Mouse (Mus musculus): ENCODE measurements around the gene Ptprg. TPM values are rescaled to one million over a fixed set of nuclear protein-coding genes. Genes with fewer than 3 reads are reported as not detected.

Gene Ptprg
- polyA plus RNA-seq, 1 experiment from 2014 or later = 16.4 TPM

DNA sequence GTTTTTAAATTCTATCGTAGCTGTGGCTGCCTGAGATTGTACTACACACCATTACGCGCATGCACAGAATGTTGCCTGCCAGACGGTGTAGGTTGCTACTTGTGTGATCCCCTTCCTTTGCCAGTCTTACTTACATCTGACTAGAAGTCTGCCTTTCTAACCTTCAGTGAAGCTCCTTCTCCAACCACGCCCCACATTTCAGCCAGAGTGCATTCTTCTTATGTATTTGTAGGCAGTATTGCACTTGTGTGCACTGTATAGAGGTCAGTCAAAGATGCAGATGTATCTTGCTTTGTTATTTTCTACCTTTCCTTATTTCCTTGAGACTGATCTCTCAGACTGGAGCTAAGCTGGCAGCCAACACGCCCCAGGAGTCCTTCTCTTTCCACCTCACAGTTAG lies 158.8 kb downstream of the Ptprg start:
- Histone ChIP-seq H3K9me3 (replicated peaks) (no peaks in the 10 kb centered on the region), H3K4me3 (no peak overlapping the region), H3K27me3 (no peaks in the 10 kb centered on the region), H3K27ac (no peak overlapping the region), H3K9ac (no peak overlapping the region), H3K36me3 (no peaks in the 10 kb centered on the region), H3K4me2 (no peak overlapping the region), H3K4me1 (replicated peaks) (peaks cover 7% of the 10 kb centered on the region; the same call in 1 of the 2 replicates)
- whole genome bisulfite sequencing = 85% methylated on average over 6 of the region's 6 CpGs
- no peak for ATAC-seq (replicated peaks; ENCODE audit: insufficient number of reproducible peaks, insufficient read depth, low FRiP score, low read depth)

DNA sequence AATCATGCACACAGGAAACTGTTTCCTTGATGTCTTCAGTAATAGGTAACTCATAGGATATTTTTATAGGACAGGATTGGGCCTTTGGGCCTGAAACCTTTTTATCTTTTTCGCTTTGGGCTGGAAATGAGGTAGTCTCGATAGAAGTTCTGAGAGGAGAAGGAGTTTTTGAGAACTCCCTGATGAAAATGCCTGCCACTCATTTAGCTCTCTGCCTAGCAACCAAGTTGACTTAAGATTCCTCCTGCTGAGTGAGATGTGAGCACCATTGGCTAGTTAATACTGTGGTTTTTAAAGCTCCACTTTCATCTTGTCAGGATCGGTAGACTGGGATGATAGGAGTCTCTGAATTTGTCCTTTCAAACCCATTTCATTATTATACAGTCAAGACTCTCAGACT lies 162.9 kb downstream of the Ptprg start:
- H3K27me3 ChIP-seq = no peaks in the 10 kb centered on the region

DNA sequence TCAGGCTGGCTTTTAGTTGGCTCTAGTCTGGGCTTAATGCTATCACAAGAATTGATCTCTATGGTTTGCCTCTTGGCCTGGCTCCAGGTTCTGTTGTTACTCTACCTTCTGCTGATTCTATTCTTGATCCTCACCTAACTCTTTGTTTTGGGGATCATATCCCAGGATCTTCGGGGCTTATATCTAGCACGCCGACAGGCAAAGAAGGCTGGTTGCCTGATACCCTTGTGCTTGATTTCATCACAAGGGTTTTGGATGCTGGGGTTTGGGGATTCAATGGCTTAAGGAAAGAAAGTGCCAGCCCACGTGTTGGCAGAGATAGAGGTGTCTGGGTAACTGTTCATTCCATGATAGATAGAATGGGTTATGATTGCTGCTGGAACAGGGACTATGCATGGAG lies 164.9 kb downstream of the Ptprg start:
- Histone ChIP-seq H3K27me3 (no peaks in the 10 kb centered on the region), H3K4me1 (replicated peaks) (peaks cover 10% of the 10 kb centered on the region; the same call in 1 of the 2 replicates), H3K9me3 (replicated peaks) (no peaks in the 10 kb centered on the region), H3K36me3 (no peaks in the 10 kb centered on the region), H3K27ac (no peak overlapping the region), H3K9ac (no peak overlapping the region), H3K4me2 (no peak overlapping the region), H3K4me3 (no peak overlapping the region)
- 73% methylated on average over 4 of the region's 4 CpGs for WGBS
- ATAC-seq (replicated peaks; ENCODE audit: insufficient number of reproducible peaks, insufficient read depth, low FRiP score, low read depth) = no peak

More for the DNA sequence above, 162.9 kb downstream of the Ptprg start:
- no peak overlapping the region for H3K9ac ChIP-seq
- ATAC-seq (replicated peaks; ENCODE audit: insufficient number of reproducible peaks, insufficient read depth, low FRiP score, low read depth) = no peak
- no peak overlapping the region for H3K27ac ChIP-seq
- H3K4me3 ChIP-seq = no peak overlapping the region
- no peak overlapping the region for H3K4me2 ChIP-seq
- H3K36me3 ChIP-seq = no peaks in the 10 kb centered on the region
- H3K9me3 ChIP-seq (replicated peaks) = no peaks in the 10 kb centered on the region
- peaks cover 13% of the 10 kb centered on the region; the same call in 1 of the 2 replicates for H3K4me1 ChIP-seq (replicated peaks)
- 67% methylated on average over 3 of the region's 3 CpGs for WGBS

DNA sequence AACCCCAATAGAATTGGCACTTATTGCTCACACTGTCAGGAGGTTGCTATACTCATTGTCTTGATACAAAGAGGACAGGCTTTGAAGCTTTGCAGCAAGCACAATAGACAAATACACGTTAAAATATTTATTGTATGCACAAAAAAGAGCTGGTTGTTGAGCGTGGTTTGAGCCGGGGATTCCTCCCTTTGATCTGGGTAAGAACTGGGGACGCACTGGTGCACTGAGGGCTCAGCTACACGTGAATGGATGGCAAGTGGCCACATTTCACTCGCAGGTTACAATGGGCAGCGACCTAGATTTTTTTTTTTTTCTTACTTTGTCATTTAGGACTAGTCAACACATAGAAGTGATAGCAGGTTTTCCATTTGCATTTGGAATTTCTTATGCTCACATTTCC lies 165.9 kb downstream of the Ptprg start:
- H3K4me2 ChIP-seq = no peak overlapping the region
- no peak overlapping the region for H3K4me3 ChIP-seq
- H3K9me3 ChIP-seq (replicated peaks) = no peaks in the 10 kb centered on the region
- no peak overlapping the region for H3K9ac ChIP-seq
- H3K4me1 ChIP-seq (replicated peaks) = peaks cover 9% of the 10 kb centered on the region; the same call in 1 of the 2 replicates
- ATAC-seq (replicated peaks; ENCODE audit: insufficient number of reproducible peaks, insufficient read depth, low FRiP score, low read depth) = no peak
- no peaks in the 10 kb centered on the region for H3K27me3 ChIP-seq
- 51% methylated on average over 7 of the region's 7 CpGs for WGBS
- H3K36me3 ChIP-seq = no peaks in the 10 kb centered on the region
- H3K27ac ChIP-seq = no peak overlapping the region

DNA sequence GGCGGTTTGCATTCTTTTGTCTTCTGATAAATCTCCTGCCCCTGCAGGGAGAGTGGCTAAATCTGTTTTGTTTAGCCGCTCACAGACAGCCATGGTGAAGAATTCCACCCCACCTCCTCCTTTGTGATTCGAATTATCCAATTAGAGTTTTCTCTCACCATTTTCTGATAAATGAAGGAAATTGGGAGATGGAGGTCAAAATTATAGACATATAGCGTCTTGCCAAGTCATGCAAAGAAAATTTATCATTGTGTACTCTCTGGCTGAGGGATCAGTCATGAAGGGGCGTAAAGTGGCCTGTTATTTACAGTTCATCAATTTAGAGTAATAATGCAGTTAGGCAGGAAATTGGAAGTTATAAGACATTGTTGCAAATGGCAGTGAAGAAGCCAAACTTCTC lies 168.8 kb downstream of the Ptprg start:
- Histone ChIP-seq H3K9ac (no peak overlapping the region), H3K36me3 (no peaks in the 10 kb centered on the region), H3K4me2 (no peak overlapping the region), H3K9me3 (replicated peaks) (no peaks in the 10 kb centered on the region), H3K27ac (no peak overlapping the region), H3K27me3 (no peaks in the 10 kb centered on the region), H3K4me3 (no peak overlapping the region), H3K4me1 (replicated peaks) (peaks cover 9% of the 10 kb centered on the region; the same call in 1 of the 2 replicates)
- 58% methylated on average over 5 of the region's 5 CpGs for WGBS
- no peak for ATAC-seq (replicated peaks; ENCODE audit: insufficient number of reproducible peaks, insufficient read depth, low FRiP score, low read depth)

DNA sequence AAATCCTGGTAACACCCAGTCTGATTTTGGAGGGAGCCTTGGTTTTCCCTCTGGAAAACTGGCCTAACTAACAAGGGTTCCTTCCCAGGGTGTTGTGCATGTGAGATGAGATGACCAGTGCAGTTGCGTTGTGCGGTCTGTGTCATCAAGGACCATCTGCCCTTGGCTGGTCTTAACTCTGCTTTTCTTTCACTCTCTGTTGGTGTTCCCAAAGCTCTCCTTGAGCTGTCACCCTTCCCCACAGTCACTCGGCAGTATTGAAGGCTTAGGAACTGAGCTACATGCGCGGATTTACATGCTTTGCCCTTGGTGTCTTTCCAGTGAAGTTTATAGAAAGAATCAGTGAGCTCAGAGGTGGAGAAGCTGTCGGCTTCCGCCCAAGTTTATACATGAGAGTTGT lies 170.5 kb downstream of the Ptprg start:
- 86% methylated on average over 7 of the region's 7 CpGs for WGBS
- no peak overlapping the region for H3K27ac ChIP-seq

DNA sequence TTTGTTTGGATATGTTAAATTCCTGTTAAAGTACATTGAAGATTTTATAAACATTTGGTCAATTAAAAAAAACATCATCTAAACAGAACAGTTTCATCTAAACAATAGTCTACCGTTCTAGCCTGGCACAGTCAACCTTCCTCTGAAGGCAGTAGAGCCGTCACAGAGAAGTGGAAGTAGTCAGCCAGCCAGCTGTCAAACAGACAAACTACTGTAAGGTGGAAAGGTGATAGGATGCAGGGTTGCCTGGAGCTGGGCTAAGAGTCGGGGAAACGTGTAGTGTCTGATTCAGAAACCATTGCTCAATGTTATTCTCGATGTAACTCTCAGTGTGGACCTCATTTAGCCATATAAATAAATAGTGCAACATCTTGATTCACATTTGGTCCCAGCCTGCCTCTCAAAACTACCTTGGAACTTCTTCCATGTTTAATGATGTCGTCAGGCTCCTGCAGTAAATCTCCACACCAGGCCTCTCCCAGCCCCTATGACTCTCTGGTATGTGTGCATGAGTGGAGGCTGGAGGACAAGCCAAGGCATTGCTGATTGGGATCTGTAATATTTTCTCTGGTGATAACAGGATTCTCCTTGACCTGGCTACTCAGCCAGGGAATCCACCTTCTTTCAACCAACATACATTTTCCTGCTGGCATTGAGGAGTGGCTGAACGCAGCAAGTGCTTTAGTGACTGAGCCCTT lies 178.0 kb downstream of the Ptprg start:
- Histone ChIP-seq H3K27me3 (no peaks in the 10 kb centered on the region), H3K27ac (no peak overlapping the region), H3K4me3 (no peak overlapping the region), H3K9ac (no peak overlapping the region), H3K4me1 (replicated peaks) (0 out of 2 replicates have a peak, but pooled peaks cover 2% of the 10 kb centered on the region), H3K4me2 (no peak overlapping the region), H3K36me3 (no peaks in the 10 kb centered on the region), H3K9me3 (replicated peaks) (no peaks in the 10 kb centered on the region)
- ATAC-seq (replicated peaks; ENCODE audit: insufficient number of reproducible peaks, insufficient read depth, low FRiP score, low read depth) = no peak
- WGBS = 34% methylated on average over 7 of the region's 7 CpGs

More for the DNA sequence above, 170.5 kb downstream of the Ptprg start:
- H3K36me3 ChIP-seq = no peaks in the 10 kb centered on the region
- no peak for ATAC-seq (replicated peaks; ENCODE audit: insufficient number of reproducible peaks, insufficient read depth, low FRiP score, low read depth)
- H3K9me3 ChIP-seq (replicated peaks) = no peaks in the 10 kb centered on the region
- H3K4me2 ChIP-seq = no peak overlapping the region
- H3K4me1 ChIP-seq (replicated peaks) = peaks cover 4% of the 10 kb centered on the region; the same call in 1 of the 2 replicates
- H3K9ac ChIP-seq = no peak overlapping the region; the same call in 1 of the 2 replicates
- no peak overlapping the region for H3K4me3 ChIP-seq
- H3K27me3 ChIP-seq = no peaks in the 10 kb centered on the region

DNA sequence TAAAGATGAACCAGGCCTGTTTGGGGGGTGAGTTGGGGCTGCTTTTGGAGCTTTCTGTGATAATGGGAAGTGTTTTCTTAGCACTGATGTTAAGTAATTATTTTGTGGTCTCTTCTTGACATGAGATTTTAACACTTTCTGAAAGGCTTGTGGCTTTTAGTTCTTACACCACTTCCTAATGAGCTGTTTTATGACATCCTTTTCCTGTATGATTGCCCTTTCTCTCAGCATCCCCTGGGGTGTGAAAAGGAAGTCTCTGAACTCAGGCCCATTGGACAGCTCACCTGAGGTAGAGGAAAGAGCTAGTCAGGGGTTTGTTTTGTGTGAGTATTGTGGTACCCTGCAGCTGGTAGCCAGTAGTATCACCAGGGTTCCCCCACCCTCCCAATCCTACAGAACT lies 179.0 kb downstream of the Ptprg start:
- no peaks in the 10 kb centered on the region for H3K9me3 ChIP-seq (replicated peaks)
- no peak overlapping the region for H3K9ac ChIP-seq
- no peaks in the 10 kb centered on the region for H3K27me3 ChIP-seq
- H3K4me1 ChIP-seq (replicated peaks) = 0 out of 2 replicates have a peak, but pooled peaks cover 2% of the 10 kb centered on the region
- H3K4me2 ChIP-seq = no peak overlapping the region
- ATAC-seq (replicated peaks; ENCODE audit: insufficient number of reproducible peaks, insufficient read depth, low FRiP score, low read depth) = no peak
- H3K4me3 ChIP-seq = no peak overlapping the region
- H3K36me3 ChIP-seq = no peaks in the 10 kb centered on the region
- no peak overlapping the region for H3K27ac ChIP-seq

DNA sequence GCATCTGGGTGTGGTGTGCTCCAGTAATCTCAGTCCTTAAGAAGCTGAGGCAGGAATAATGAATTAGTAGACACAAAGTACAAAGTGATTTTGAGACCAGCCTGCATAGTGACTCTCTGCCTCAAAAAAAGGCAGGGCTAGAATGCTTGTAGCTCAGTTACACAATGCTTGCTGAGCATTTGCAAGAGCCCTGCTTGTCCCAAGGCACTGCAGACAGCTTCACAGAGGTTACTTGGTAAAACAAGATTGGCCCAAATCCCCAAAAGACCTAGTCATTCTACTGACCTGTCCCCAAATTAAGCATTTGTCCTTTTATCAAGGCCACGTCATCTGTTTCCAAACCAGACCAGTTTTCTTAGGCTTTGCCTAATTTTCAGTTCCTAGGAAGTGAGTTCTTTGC lies 190.4 kb downstream of the Ptprg start:
- ATAC-seq (replicated peaks; ENCODE audit: insufficient number of reproducible peaks, insufficient read depth, low FRiP score, low read depth) = no peak
- WGBS = 91% methylated on average over 1 of the region's 1 CpGs
- H3K4me1 ChIP-seq (replicated peaks) = no peaks in the 10 kb centered on the region

DNA sequence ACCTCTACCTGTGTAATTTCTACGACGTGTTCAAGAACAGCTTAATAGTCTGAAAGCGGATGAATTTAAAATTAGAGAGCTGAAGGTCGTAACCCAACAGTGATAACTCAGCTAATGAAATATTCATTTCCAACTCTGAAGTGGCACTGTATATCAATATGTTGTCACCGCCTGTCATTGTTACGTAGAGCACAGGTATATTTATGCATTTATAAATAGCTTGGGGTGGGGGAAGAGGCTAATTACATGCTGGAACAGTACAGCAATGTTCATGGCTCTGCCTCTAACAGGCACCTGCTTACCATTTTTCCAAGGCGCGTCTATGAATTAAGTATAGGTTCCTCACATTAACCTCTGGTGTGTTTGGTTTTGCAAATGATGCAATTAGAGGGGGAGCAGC lies 199.3 kb downstream of the Ptprg start:
- Histone ChIP-seq H3K4me2 (no peak overlapping the region), H3K9me3 (replicated peaks) (no peaks in the 10 kb centered on the region), H3K4me3 (no peak overlapping the region), H3K4me1 (replicated peaks) (peaks cover 6% of the 10 kb centered on the region), H3K36me3 (no peaks in the 10 kb centered on the region), H3K27ac (no peak overlapping the region), H3K27me3 (no peaks in the 10 kb centered on the region), H3K9ac (no peak overlapping the region)
- WGBS = 78% methylated on average over 8 of the region's 8 CpGs
- ATAC-seq (replicated peaks; ENCODE audit: insufficient number of reproducible peaks, insufficient read depth, low FRiP score, low read depth) = no peak

More for the DNA sequence above, 190.4 kb downstream of the Ptprg start:
- no peak overlapping the region for H3K4me3 ChIP-seq
- H3K4me2 ChIP-seq = no peak overlapping the region
- no peak overlapping the region for H3K27ac ChIP-seq
- no peaks in the 10 kb centered on the region for H3K9me3 ChIP-seq (replicated peaks)
- no peaks in the 10 kb centered on the region for H3K36me3 ChIP-seq
- no peaks in the 10 kb centered on the region for H3K27me3 ChIP-seq
- H3K9ac ChIP-seq = no peak overlapping the region

DNA sequence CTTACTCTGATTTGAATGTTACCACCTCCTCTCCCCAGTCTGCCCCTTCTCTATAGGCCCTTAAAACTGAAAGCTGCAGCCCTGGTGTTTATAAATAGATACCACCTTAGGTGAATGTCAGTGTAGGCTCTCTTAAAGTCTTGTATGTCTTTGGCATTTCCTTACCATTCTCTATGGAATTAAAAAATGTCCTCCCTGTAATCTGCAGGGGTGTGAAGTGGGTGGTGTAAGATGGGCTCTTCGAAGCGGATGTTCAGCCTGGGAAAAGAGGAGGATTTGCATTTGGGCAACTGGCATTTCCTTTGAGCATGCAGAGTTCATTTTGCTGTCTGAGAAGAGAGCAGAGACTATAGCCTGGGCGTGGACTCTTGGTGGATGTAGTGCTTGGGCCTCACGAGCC lies 201.3 kb downstream of the Ptprg start:
- H3K4me1 ChIP-seq (replicated peaks) = peaks cover 6% of the 10 kb centered on the region
- no peaks in the 10 kb centered on the region for H3K36me3 ChIP-seq
- no peak for ATAC-seq (replicated peaks; ENCODE audit: insufficient number of reproducible peaks, insufficient read depth, low FRiP score, low read depth)
- H3K4me3 ChIP-seq = no peak overlapping the region
- H3K9me3 ChIP-seq (replicated peaks) = no peaks in the 10 kb centered on the region
- no peaks in the 10 kb centered on the region for H3K27me3 ChIP-seq
- no peak overlapping the region for H3K4me2 ChIP-seq
- no peak overlapping the region for H3K9ac ChIP-seq
- 45% methylated on average over 4 of the region's 4 CpGs for WGBS
- no peak overlapping the region for H3K27ac ChIP-seq

DNA sequence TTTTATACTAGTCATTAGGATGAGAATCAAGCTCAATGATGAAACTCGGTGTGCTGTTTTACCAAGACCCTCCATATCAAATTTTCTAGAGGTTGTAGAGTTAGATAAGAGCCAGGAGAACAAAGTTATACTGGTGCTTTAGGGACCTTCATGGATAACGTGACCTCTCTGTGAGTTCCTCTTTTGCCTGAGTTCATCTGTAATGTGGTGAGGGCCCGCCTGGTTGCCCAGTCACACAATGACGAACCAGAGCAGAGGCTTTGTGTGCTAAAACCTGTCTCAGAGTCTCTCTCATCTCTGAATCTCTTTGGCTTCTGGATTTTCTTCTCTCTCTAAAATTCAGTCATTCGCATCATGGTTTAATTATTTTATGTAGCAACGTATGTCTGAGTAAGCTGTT lies 204.9 kb downstream of the Ptprg start:
- ATAC-seq (replicated peaks; ENCODE audit: insufficient number of reproducible peaks, insufficient read depth, low FRiP score, low read depth) = no peak
- H3K4me1 ChIP-seq (replicated peaks) = peaks cover 20% of the 10 kb centered on the region
- WGBS = 83% methylated on average over 6 of the region's 6 CpGs

More for the DNA sequence above, 204.9 kb downstream of the Ptprg start:
- Histone ChIP-seq H3K9ac (no peak overlapping the region), H3K4me2 (no peak overlapping the region), H3K4me3 (no peak overlapping the region), H3K36me3 (no peaks in the 10 kb centered on the region), H3K27ac (no peak overlapping the region), H3K9me3 (replicated peaks) (no peaks in the 10 kb centered on the region), H3K27me3 (no peaks in the 10 kb centered on the region)

Measured in heart, embryonic 15.5 days (tissue).